Mouse (Mus musculus) cerebellum, postnatal 14 days (tissue): ENCODE data around the gene Cenpa.

Experiments used
- DNase-seq, 2 experiments: peaks; one replicate each; pipeline ENCODE4 v3.0.0; 2021; ENCODE audit warnings: mixed read lengths in 2 of 2

Gene Cenpa

DNA sequence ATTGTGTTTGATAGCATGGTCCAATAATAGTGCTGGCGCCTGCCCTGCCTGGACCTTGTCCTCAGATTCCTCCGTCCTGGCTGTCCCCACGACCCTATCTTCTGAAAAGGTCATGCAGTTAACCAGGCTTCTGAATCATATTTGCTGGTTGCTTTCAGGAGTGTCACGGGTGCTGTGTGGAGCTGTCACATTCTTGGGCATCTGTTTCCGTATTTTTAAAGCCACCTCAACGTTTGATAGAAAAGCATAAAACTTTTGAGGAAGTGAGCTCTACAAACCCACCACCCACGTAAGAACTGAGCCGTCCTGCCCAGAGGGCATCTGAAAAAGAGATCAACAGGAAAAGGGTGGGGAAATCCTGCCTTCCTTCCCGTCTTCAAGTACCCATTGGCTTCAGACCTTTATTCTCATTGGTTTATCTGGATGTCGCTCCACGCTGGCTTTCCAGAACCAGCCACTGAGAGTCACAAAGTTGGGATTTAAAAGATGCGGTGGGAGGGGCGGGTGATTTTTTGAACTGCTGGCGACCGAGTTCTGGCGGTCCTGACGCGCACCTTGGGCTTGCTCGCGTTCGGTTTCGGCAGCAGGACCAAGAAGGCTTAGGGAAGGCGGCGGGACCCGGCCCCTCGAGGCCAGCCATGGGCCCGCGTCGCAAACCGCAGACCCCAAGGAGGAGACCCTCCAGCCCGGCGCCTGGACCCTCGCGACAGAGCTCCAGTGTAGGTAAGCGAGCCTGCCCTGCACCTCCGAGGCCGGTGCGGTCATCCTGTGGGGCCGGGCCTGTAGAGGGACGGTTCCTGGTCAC, at the start of gene Cenpa:
TSS of gene Cenpa (plus strand) at position 387 of the 805 bp plus-strand sequence.
- peak; percentile 89 to 91 for DNase-seq

DNA sequence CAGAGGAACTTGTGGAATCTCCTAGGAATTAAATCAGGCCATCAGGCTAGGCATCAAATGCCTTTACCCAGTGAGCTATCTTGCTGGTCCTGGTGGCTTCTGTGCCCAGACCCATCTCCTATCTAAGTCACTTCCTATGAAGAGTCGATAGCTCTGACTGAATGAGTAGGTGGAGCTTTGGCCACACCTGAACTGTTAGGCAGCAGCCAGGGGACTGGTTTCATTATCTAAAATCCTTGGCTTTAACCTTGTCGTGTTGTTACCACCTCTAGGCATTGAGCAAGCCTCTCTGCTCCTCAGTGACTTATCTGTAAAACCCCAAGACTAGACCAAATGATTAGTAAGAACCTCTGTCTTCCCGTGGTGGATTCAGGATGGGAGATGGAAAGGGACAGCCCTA, 49.2 kb upstream of the Cenpa start:
- DNase-seq = no peak

DNA sequence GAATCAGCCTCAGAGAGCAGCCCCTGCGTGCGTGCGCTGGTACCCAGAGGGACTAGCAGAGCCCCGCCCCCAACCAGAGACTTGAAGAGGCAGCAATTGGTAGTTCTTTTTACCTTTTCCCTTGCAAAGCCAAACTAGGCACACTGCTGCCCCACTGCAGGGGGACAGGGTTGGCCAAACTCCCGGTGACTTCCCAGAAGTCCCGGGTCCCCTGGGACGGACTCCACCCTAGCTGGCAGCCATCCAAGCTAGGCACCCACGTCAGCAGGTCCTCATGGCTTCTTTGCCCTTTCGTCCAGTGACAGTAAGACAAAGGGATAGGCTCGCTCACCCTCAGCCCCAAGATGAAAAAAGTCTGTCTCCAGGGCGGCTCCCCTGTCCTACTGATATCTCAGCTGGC, 48.7 kb upstream of the Cenpa start:
- DNase-seq = peak in 1 of 2 experiments; percentile 48

DNA sequence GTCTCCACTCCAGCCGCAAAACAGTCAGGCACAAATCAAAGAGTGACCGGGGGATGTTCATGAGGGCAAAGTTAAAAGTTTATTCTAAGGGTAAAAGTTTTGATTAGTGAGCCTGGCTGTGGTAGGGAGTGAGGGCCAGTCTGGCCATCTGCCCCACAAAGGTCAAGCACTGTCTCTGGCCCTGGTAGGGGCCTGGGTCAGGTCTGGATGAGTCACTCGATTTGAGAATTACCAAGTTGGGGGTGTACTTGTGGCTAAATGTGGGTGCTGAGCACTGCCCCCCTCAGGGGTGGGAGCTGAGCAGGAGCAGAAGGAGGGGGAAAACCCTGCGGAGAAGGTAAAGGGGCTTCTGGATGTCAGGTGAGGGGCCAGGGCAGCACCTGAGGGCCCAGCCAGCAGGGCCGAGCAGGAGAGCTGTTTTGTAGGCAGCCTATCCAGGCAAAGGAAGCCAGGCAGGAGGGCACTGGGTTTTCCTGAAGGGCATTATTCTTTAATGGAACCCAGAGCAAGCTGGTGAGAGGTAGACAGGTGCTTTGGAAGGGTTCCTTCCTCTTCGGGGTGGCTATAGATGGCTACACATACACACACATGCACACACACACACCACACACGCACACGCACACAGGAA, 48.1 kb upstream of the Cenpa start:
- no peak for DNase-seq

DNA sequence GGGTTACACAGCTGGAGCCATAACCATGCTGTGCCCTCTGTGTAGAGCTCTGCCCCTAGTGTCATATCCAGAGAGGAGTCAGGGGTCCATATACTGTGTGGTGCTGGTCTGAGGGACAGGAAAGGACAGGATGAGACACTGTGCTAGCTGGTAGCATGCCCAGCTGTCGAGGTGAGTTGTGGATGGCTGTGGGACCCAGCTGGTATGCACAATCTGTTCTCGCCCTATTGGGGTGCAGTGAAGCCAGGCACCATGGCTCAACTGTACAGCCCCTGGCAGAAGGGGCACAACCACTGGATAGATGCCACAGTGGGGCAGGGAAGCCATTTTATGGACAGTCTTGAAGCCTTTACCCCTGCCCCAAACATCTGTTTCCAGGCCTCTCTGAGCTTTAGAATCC, 47.4 kb upstream of the Cenpa start:
- no peak for DNase-seq

DNA sequence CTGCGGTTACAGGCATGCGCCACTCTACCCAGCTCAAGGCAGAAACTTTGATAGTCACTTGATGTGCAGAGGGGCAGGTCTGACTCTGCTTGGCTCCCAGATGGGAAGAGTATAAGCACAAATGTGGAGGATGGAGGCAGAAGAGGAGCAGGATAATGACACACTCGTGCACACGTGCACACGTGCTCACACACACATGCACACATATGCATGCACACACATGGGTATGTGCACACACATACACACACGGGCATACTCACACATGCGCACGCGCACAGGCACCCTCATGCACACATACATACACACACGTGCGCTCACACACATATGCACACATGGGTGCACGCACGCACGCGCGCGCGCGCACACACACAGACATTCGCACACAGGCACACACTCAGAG, 46.0 kb upstream of the Cenpa start:
- DNase-seq = no peak

DNA sequence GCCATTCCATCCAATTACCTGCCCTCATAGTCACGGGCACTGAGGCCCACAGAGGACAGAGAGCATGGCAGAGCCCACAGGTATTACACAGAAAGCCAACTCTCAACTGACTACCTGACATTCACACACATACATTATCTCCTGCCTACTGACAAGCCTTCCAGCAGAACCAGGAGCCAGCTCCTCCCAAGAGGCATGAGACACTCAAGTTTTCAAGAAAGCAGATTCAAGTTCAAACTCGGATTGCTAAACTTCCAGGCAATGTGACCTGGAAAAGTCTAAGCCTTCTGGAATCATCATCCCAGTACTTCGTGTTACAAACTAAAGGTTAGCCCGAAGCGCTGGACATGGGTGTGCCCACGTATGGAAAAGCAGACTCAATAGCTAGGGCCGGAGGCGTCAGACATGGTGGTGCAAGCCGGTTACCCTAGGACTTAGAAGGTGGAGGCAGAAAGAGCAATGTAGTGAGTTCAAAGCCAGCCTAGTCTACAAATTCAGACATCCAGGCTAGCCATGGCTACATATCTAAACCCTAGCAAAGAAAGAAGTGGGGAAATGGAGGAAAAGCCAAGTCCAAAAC, 45.3 kb upstream of the Cenpa start:
- DNase-seq = no peak

DNA sequence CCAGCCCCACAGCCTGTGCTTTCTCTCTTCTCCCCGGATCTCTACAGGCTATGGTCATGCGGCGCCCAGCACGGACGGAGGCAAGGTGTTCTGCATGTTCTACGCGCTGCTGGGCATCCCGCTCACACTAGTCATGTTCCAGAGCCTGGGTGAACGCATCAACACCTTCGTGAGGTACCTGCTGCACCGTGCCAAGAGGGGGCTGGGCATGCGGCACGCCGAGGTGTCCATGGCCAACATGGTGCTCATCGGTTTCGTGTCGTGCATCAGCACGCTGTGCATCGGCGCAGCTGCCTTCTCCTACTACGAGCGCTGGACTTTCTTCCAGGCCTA, 44.8 kb upstream of the Cenpa start:
- DNase-seq = peak in 1 of 2 experiments; percentile 39

DNA sequence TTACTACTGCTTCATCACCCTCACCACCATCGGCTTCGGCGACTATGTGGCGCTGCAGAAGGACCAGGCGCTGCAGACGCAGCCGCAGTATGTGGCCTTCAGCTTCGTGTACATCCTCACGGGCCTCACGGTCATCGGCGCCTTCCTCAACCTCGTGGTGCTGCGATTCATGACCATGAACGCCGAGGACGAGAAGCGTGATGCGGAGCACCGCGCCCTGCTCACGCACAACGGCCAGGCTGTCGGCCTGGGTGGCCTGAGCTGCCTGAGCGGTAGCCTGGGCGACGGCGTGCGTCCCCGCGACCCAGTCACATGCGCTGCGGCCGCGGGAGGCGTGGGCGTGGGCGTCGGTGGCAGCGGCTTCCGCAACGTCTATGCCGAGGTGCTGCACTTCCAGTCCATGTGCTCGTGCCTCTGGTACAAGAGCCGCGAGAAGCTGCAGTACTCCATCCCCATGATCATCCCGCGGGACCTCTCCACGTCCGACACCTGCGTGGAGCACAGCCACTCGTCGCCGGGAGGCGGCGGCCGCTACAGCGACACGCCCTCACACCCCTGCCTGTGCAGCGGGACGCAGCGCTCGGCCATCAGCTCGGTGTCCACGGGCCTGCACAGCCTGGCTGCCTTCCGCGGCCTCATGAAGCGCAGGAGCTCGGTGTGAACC, 44.3 kb upstream of the Cenpa start:
- DNase-seq = peak; percentile 50

DNA sequence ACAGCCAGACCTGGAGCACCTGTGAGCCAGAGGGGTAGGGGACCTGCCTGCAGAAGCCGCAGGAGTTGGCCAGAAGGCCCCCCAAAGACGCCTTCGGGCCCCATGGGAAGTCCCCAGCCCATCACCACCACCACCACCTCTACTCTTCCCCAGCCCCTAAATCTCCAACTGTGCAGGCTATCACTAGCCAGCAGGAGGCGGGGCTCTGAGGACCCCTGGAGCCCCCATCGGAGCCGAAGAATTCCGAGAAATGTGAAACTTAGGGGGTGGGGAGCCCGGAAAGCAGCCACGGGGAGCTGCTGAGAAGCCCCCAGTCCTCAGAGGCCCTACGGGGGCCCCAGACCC, 43.8 kb upstream of the Cenpa start:
- DNase-seq = no peak

DNA sequence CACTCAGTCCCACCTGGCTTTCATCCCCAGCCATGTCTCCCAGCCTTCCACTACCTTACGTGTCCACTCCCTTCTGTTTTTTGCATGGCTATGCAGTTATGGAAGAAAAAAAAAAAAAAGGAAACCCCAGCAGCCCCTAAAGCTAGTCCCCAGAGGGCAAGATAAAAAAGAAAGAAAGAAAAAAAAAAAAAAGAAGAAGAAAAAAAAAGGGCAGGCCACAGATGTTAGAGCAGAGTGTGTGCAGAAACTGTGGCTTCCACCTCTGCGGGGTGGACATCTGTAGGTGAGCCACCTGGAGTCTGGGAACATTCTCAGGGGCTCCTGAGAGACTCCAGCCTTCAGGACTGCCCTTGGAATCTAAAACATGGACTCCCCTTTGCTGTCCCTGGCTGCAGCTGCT, 43.2 kb upstream of the Cenpa start:
- DNase-seq = no peak

DNA sequence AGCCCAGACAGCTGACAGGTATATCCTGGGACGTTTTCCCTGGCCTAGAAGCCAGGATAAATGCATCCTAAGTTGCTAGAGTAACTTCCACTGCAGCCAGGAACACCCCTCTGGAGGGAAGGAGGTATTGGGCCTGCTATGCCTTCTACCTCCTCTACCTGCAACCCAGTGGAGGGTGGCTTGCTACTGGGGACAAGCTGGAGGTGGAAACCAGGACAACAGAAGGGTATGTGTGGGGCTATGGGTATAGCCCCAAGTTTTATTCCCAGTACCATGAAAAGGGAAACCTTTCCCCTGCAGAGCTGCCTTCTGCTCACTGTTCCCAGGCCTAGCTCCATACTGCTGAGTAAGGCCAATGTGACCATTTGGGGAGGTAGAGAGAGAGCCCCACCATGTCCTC, 42.3 kb upstream of the Cenpa start:
- DNase-seq = no peak

DNA sequence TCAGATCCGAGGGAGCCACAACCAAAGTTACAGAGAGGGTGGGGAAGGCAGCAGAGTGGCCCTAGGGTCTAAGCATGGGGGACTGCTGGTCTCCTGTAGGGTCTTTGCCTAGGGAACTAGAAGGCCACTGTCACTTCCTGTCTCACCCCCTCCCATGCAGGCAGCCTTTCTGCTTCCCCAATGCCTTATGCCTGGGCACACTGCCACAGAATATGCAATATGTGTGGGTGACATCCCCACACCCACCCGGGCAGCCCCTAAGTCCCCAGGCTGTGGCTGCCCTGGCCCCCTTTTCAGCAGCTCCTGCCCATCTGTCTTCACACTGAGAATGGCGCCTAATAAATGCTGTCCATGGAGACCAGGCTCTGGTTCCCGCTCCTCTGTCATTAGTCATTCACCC, 41.7 kb upstream of the Cenpa start:
- DNase-seq = no peak

DNA sequence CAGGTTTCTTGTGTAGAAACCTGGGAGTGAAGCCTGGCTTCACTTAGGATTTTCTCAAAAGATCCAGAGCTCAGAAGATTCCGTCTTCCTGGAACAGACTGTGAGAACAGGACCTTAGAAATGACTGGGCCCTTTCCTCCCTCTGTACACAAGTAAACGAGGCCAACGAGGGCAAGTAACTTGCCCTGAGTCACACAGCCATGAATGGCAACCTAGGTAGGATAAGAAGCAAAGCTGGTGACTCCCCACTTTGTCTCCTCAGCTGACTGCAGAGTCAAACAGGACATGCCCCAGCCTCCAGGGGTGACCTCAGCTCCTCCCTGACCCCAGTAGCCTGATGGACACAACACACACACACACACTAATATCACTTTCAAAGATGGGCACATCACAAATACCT, 41.2 kb upstream of the Cenpa start:
- DNase-seq = no peak

DNA sequence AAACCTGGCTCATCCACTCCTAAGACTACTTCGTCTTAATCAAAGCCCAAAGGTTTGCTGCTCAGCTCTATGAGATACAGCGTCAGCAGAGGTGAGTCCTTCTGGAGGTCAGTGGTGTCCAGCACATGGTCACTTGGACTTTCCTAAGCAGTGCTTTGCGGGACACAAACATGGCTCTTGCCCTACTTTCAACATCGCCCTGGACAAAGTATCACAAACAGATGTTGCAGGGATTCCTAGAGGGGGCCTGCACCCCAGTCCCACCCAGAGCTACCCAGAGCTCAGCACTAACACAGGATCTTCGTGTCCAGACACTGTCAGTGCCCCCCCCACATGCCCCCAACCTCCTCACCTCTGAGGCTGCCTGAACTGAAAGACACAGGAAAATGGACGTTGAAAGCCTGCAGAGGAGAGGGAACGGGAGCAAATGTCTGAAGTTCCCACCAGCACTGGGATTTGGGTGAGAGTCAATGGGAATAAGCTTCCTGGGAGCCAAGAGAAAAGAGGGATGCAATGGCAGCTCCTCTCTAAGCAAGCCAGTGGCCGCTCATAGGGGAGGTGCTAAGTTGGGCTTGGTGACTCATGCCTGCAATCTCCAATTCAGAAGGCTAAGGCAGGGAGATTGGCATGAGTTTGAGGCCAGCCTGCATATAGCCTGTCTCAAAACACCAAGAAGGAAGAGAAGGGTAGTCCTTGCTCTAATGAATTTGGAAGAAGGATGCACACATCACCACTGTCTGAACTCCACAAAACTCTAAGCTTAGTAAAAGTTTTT, 40.1 kb upstream of the Cenpa start:
- no peak for DNase-seq

DNA sequence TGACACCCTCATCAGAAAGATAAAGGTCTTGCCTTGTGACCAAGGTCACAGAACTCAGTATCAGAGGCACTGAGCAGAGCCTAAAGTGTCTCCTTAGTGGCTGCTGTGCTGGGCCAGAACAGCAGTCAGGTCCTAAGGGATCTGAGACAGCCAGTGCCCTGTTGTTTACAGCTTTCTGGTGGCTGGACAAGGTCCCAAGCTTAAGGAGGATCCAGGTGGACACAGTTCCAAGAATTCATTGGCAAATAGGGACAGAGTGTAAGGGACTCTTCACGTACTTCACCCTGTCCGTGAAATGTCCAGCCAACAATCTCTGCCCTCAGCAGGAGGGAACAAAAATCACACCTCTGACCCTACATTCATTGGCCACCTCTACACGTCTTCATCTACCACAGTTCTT, 38.1 kb upstream of the Cenpa start:
- no peak for DNase-seq

DNA sequence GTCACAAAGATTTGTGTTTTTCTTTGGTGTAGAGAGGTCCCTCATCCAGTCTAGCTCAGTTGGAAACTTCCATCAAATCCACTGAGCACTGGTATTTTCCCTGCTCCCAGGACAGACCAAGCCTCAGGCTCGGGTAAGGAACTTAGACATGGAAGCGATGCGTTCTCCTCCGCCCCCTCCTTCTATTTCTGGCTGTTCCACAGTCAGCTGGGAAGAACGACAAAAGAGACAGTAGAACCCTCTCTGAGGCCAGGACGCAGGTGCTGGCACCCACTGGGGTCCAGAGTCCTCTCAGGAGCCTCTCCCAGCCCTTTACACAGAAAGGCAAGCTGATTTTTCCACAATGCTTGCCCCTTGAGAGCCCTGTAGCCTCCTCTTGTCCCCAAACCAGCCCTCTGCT, 36.2 kb upstream of the Cenpa start:
- DNase-seq = no peak

DNA sequence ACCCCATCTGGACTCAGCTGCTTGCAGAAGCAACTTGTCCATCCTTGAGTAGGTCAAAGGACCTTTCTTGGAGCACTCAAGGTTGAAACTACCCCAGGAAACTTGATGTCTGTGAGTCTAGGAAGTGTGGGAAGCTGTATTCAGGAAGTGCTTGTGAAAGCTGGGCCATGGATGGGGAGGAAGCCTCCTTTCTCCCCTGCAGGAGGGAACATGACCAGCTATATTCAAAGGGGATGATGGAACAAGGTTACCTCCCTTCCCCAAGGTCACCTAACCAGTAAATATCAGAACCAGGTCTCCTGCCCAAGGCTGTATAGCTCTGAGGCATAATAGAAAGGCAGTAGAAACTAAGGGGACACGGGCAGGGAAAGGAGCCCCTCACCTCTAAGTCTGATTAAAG, 34.4 kb upstream of the Cenpa start:
- DNase-seq = no peak

DNA sequence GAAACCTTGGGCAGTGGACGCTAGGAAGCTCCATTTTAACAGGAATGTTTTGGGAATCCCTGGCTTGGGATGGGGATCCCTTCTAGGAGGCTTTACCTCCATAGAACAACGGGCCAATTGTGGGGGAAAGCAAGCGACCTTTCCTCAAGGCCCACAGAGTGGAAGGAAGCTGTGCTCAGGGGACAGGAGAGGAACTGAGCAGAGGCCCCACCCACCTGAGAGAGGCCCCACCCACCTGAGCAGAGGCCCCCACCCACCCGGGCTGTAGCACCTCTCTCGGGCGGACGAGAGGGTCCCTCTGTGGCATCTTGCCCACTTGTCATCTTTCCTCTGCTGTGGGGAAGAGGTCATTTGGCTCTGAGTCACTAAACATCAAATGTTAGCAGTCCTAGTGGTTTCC, 29.6 kb upstream of the Cenpa start:
- DNase-seq = no peak

DNA sequence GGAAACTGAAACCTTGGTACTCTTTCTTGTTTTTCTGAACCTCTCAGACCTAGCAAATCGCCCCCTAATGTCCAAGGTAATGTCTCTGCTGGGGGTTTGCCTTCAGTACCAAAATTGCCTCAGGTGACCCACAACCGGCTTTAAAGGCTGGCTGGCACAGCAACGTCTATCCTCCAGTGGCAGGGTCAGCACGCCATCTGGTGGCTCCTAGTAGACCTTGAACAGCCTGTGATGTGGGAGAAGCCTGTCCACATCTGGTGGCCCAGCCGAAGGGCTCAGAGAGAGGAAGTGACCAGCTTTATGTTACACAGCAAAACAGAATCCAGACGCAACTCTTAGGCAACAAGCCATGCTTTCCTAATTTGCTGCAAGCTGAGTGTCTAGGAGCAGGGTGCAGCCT, 28.5 kb upstream of the Cenpa start:
- peak; percentile 85 to 90 for DNase-seq

DNA sequence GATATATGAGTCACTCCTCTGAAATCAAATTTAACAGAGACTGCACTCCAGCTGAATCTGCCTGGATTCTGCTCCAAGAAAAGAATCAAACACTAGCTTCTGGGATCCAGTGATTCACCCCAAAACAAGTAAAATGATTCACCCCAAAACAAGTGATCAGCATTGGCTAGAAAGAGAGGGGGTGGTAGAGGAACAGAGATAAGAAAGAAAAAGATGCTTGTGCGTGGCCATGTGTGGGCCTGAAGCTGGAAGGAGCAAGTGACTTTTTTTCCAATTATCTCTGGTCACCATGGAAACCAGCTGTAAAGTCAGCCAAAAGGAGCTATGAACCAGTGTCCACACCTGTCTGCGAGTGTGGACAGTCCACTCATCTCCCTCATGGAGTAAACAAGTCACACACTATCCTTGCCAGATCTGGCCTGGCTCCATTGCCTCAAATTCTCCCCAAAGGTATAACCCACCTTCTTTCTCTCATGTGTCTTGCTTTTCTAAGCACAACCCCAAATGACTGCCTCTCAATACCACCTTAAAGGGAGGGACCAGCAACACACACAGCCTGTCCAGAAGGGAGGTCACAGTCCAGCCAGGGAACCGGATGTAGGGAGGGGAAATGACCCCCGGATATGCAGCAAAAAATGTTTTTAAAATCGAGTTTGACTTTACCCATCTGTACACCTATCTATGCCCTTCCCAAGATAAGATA, 22.9 kb upstream of the Cenpa start:
- DNase-seq = no peak

DNA sequence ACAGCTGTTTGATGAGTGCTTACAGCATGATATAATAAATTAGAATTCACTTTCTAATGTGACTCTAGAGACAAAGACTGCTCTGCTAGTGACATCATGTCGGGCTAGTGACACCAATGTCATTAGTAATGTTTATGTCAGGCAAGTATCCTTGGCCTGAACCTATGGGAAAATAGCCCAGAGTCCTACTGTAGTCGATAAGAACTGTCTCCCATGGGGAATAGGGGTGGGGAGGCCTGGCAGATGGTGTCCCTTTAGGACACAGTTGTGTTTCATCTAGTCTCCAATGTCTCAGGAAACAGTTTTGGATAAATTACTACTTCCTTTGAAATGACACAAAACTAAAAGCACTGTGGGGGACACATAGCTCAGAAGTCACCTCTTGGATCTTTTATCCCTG, 20.5 kb upstream of the Cenpa start:
- DNase-seq = no peak

DNA sequence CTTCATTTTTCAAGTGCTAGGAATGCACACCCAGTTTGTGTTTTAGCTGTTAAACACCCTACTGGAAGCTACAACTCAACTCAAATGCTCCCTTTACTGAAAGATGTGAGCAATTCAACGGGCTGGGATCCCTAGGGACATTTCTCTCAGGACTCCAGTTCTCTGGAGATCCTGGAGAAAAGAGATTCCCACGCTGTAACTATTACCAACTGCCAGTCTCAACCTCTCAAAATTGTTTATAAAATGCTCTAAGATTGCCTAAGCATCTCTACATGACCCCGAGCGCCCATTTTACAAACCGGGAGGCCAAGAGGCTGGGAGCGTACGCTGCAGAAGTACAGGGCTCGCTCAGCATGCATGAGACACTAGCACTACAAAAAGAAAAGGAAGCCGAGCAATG, 19.2 kb upstream of the Cenpa start:
- no peak for DNase-seq
